Mouse (Mus musculus) forebrain, embryonic 13.5 days (tissue): Measurements from ENCODE around the gene Adssl1. TPM values are rescaled to one million over a fixed set of nuclear protein-coding genes. Genes with fewer than 3 reads are reported as not detected.

ENCODE experiments used
- ATAC-seq: fragments of 200-750 bp; cut with Nextera tagmentation; 2 replicates; pipeline ENCODE4 v1.8.0; 2017
- H3K27ac ChIP-seq: fragments of 300-500 bp; sonication (generic); 2 replicates; pipeline ENCODE4 v1.5.1; 2015; ENCODE audit warnings: inconsistent platforms, mild to moderate bottlenecking, moderate library complexity
- H3K27me3 ChIP-seq: fragments of 300-500 bp; sonication (generic); 2 replicates; pipeline ENCODE4 v1.6.1; 2015; ENCODE audit warnings: mild to moderate bottlenecking, inconsistent platforms
- H3K36me3 ChIP-seq: fragments of 300-500 bp; sonication (generic); 2 replicates; pipeline ENCODE4 v1.6.1; 2015; ENCODE audit warnings: mild to moderate bottlenecking, inconsistent platforms; ENCODE audit not compliant: poor library complexity, severe bottlenecking
- H3K4me1 ChIP-seq: fragments of 300-500 bp; sonication (generic); 2 replicates; pipeline ENCODE4 v1.6.1; 2015; ENCODE audit warnings: inconsistent platforms
- H3K4me2 ChIP-seq: fragments of 300-500 bp; sonication (generic); 2 replicates; pipeline ENCODE4 v1.6.1; 2015; ENCODE audit warnings: inconsistent platforms, mild to moderate bottlenecking, moderate library complexity
- H3K4me3 ChIP-seq: fragments of 300-500 bp; sonication (generic); 2 replicates; pipeline ENCODE4 v1.5.1; 2015; ENCODE audit warnings: mild to moderate bottlenecking, inconsistent platforms
- H3K9ac ChIP-seq: fragments of 300-500 bp; sonication (generic); 2 replicates; pipeline ENCODE4 v1.6.1; 2015; ENCODE audit warnings: mild to moderate bottlenecking, inconsistent platforms
- H3K9me3 ChIP-seq: fragments of 300-500 bp; sonication (generic); replicated peaks from 2 replicates; pipeline ENCODE4 v1.6.1; 2016; ENCODE audit warnings: inconsistent platforms
- WGBS: fragments of 180-500 bp; shearing (Covaris S2); methylation state at CpG from one replicate; pipeline ENCODE4 v1.1.7; 2015; 5-methylcytosine and 5-hydroxymethylcytosine counted together
- polyA plus RNA-seq: library from polyadenylated mRNA; unstranded; fragments of >200 nt; fragmentation: Nextera tagmentation; extraction: Ambion mirVana; gene quantifications from 2 replicates; pipeline ENCODE4 v1.2.1, GENCODE M21; 2015

Adssl1 gene
- polyA plus RNA-seq, 1 experiment from 2014 or later, result 1.4 TPM

DNA sequence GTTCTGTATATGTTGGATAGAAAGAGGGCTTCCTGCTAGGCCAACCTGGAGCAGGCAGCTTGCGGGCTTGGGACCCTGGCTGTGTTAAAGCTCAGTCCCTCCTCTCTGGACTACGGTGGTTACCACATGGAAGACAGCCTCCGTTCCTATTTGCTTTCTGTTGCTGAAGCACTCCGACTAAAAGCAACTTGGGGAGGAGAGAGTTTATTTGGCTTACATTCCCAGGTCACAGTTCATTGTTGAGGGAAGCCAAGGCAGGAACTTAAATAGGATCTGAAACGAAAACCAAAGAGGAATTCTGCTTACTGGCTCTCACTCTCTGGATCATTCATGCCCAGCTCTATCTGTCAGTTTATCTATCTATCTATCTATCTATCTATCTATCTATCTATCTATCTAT lies 11.0 kb downstream of the Adssl1 start:
- no peaks in the 10 kb centered on the region for H3K36me3 ChIP-seq
- no peak overlapping the region for H3K27ac ChIP-seq
- H3K9me3 ChIP-seq, result no peaks in the 10 kb centered on the region
- ATAC-seq, result no peak
- H3K4me1 ChIP-seq, result peaks cover 8% of the 10 kb centered on the region
- H3K9ac ChIP-seq, result no peak overlapping the region
- H3K27me3 ChIP-seq, result no peaks in the 10 kb centered on the region
- H3K4me2 ChIP-seq, result no peak overlapping the region
- 80% methylated on average over 5 of the region's 5 CpGs for WGBS
- H3K4me3 ChIP-seq, result no peak overlapping the region

DNA sequence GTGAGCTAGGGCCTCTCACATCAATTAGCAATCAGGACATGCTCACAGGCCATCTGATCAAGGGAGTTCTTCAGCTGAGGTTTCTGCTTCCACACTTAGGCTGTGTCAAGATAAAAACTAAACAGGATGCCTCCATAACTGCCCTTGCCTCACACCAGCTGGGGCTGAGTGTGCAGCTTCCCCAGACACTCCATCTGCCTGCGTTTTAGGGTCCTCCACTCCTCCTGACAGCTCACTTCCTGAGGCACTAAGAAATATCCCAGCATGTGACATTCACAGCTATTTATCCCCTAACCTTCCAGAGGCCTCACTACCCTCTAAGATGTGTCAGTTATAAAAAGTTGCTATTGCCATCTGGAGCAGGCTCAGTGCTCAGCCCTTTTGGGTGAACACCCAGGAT lies 11.6 kb downstream of the Adssl1 start:
- ATAC-seq, result no peak
- H3K4me2 ChIP-seq, result no peak overlapping the region
- H3K27ac ChIP-seq, result no peak overlapping the region
- no peaks in the 10 kb centered on the region for H3K27me3 ChIP-seq
- H3K4me1 ChIP-seq, result peaks cover 8% of the 10 kb centered on the region
- H3K4me3 ChIP-seq, result no peak overlapping the region
- no peaks in the 10 kb centered on the region for H3K36me3 ChIP-seq
- no peaks in the 10 kb centered on the region for H3K9me3 ChIP-seq
- 82% methylated on average over 1 of the region's 1 CpGs for WGBS
- H3K9ac ChIP-seq, result no peak overlapping the region

DNA sequence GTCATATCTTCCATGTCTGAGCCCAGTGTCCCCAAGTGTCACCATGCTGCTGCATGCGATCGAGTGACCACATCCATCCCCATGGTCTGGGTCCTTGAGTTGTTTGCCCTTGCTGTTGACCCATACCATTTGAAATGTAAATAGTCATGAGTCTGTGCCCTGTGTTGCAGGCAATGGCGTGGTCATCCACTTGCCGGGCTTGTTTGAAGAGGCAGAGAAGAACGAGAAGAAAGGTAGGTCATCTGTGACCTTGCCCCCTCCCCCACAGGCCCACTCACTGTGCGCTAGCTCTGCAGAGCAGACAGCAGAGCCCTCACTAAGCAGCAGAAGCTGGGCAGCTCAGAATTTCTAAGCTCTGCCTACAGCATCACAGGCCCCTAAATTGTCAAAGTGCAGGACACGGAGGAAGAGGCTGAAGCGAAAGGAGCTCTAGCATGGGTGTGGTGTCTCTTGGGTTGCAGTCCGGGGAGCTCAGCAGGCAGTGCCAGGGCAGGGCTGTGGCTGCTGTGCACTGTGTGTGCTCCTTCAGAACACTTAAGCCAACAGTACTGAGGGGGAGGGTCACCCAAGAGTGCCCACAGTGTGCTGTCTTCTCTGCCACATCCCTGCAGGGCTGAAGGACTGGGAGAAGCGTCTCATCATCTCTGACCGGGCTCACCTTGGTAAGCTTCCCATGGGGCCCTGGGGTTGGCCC lies 12.4 kb downstream of the Adssl1 start:
- Histone ChIP-seq H3K9ac (no peak overlapping the region), H3K4me3 (no peak overlapping the region), H3K4me2 (no peak overlapping the region), H3K9me3 (no peaks in the 10 kb centered on the region), H3K27me3 (no peaks in the 10 kb centered on the region), H3K36me3 (no peaks in the 10 kb centered on the region), H3K27ac (no peak overlapping the region), H3K4me1 (peaks cover 8% of the 10 kb centered on the region)
- WGBS, result 83% methylated on average over 11 of the region's 11 CpGs
- ATAC-seq, result no peak

DNA sequence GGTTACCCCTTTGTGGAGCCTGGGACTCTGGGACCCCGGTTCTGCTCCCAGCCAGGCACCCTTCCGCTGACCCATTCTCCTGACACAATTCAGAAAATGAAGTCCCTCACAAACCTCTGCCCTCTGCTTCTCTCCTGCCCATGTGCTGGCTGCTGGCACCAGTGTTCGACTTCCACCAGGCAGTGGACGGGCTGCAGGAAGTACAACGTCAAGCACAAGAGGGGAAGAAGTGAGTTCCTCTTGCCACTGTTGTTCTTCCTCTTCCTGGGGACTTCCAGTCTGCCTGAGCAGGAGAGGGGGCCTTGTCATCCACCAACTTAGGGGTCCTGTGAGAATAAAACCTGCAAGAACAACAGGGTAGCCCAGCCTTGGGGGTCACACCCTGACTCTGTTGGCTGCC lies 13.1 kb downstream of the Adssl1 start:
- H3K4me1 ChIP-seq, result peaks cover 8% of the 10 kb centered on the region
- H3K27ac ChIP-seq, result no peak overlapping the region
- H3K4me3 ChIP-seq, result no peak overlapping the region
- H3K27me3 ChIP-seq, result no peaks in the 10 kb centered on the region
- ATAC-seq, result no peak
- H3K9me3 ChIP-seq, result no peaks in the 10 kb centered on the region
- H3K4me2 ChIP-seq, result no peak overlapping the region
- no peaks in the 10 kb centered on the region for H3K36me3 ChIP-seq
- no peak overlapping the region for H3K9ac ChIP-seq
- 85% methylated on average over 5 of the region's 5 CpGs for WGBS

DNA sequence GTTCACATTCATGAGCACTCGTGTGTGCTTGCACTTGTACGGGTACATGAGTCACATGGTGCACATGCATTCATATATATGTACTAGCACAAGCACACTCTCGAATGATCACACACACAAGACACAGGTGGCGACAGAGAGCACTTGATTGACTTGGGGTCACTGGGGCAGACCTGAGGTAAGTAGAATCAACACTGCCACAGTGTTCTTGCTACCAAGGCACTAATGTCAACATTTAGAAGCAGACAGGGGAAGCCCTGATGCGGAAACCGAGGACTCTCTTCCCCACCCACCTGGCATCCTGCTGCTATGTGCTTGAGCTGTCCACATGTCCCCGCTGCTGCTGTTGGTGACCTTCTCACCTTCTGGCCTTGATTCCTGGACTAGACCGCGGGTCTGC lies 13.8 kb downstream of the Adssl1 start:
- Histone ChIP-seq H3K4me3 (no peak overlapping the region), H3K4me2 (no peak overlapping the region), H3K9ac (no peak overlapping the region), H3K9me3 (no peaks in the 10 kb centered on the region), H3K27me3 (no peaks in the 10 kb centered on the region), H3K4me1 (peaks cover 7% of the 10 kb centered on the region), H3K36me3 (no peaks in the 10 kb centered on the region), H3K27ac (no peak overlapping the region)
- ATAC-seq, result no peak
- 81% methylated on average over 9 of the region's 9 CpGs for whole genome bisulfite sequencing

DNA sequence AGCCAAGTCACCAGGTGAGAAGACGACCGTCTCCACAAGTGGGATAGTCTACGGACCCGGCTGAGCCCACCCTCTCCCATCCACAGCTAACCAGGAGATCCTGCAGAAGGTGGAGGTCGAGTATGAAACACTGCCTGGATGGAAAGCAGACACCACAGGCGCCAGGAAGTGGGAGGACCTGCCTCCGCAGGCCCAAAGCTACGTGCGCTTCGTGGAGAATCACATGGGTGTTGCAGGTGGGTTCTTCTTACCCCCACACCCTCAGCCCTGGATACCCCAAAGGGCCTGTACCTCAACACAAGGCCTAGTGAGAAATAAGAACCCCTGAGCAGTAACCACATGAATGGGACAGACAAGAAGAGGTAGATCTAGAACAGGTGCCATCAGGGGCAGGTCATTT lies 19.7 kb downstream of the Adssl1 start:
- Histone ChIP-seq H3K27me3 (no peaks in the 10 kb centered on the region), H3K9ac (no peak overlapping the region), H3K36me3 (no peaks in the 10 kb centered on the region), H3K4me2 (no peak overlapping the region), H3K4me1 (peaks cover 5% of the 10 kb centered on the region), H3K4me3 (no peak overlapping the region), H3K9me3 (no peaks in the 10 kb centered on the region), H3K27ac (no peak overlapping the region)
- ATAC-seq, result no peak
- WGBS, result 89% methylated on average over 10 of the region's 10 CpGs

DNA sequence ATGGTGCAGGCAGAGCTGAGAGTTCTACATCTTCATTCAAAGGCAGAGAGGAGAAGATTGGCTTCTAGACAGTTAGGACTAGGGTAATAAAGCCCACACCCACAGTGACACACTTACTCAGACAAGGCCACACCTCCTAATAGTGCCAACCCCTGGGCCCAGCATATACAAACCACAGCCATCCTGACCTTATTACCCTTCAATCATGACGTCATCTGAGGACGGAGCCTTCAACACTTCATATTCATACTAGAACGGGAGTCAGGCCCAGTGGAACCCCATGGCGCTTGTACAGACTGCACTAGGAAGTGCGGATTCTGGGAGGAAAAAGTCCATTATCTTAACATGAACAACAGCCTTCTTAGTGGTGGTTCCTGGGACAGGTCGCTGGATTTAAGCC lies 23.3 kb downstream of the Adssl1 start:
- Histone ChIP-seq H3K4me3 (no peak overlapping the region), H3K9me3 (no peaks in the 10 kb centered on the region), H3K27ac (no peak overlapping the region), H3K36me3 (peaks cover 10% of the 10 kb centered on the region), H3K27me3 (no peaks in the 10 kb centered on the region), H3K9ac (no peak overlapping the region), H3K4me1 (peaks cover 24% of the 10 kb centered on the region), H3K4me2 (no peak overlapping the region)
- 89% methylated on average over 6 of the region's 6 CpGs for WGBS
- no peak for ATAC-seq

DNA sequence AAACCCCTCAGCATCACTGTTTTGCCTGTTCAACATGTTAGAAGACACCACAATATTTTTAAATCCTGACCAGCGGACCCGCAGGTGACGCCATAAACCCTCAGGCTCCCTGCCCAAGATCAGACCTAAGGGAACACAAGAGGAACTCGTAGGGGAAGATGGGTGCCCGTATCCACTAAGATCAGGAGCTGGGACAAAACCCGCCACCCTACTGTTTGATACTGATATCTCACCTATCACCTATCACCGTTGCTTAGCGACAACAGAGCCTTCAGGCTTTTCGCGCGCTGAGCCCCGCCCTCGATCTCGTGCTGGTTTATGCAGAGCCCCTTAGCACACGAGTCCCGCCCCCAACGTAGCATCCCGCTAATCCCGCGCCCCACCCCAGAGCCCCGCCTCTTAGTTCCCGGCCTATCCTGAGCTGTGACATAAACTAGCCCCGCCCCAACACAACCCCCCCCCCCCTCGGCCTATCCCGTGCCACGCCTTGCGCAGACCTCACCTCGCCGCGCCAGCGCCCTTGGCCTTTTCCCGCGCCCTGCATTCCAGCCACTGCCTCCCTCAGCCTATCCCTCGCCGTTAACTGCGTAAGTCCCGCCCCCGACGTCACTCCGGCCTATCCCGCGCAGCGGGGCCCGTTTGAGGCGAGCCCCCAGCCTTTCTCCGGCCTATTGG lies 24.5 kb downstream of the Adssl1 start, which contains the start of gene Siva1:
TSS of gene Siva1 (plus strand) at position 500 of the 675 bp plus-strand sequence.
- peak within 1 kb of the TSS; percentile 85 for H3K27ac ChIP-seq
- ATAC-seq, result peak; percentile 96
- H3K4me1 ChIP-seq, result peaks cover 24% of the 10 kb centered on the region
- peak within 1 kb of the TSS; percentile 84 for H3K9ac ChIP-seq
- 2% methylated on average over 42 of the region's 46 CpGs for WGBS
- no peaks in the 10 kb centered on the region for H3K27me3 ChIP-seq
- peak within 1 kb of the TSS; percentile 89 for H3K4me2 ChIP-seq
- no peaks in the 10 kb centered on the region for H3K9me3 ChIP-seq
- peaks cover 22% of the 10 kb centered on the region for H3K36me3 ChIP-seq
- H3K4me3 ChIP-seq, result peak within 1 kb of the TSS; percentile 74

DNA sequence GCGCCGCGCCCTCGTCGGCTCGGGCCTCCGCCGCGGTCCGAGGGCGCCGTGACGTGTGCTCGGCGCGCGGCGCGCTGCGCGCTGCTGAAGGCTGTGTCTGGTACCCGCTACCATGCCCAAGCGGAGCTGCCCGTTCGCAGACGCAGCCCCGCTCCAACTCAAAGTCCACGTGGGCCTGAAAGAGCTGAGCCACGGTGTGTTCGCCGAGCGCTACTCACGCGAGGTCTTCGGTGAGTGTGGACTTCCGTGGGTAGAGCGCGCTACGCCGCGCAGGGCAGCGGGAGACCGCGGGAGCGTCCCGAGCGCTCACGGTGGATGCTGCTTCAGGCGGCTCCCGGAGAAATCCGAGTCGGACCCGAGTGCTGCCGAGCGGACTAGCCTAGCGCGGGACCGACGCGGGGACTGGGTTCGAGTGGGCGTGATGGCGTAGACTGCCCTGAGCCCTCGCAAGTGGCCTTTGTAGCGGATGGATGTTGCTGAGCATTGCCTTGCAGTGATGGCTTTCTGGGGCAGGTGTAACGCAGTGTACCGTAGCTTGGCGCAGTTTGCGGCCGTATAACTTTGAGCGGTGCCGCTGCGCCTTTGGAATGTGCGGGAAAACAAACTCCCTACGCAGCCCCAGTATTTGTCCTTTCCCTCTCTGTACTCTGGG lies 25.1 kb downstream of the Adssl1 start:
- H3K4me2 ChIP-seq, result peak overlapping the region; percentile 89
- H3K4me1 ChIP-seq, result peaks cover 24% of the 10 kb centered on the region
- H3K9me3 ChIP-seq, result no peaks in the 10 kb centered on the region
- peak overlapping the region; percentile 84 for H3K9ac ChIP-seq
- peak overlapping the region; percentile 74 for H3K4me3 ChIP-seq
- 0% methylated on average over 71 of the region's 75 CpGs for WGBS
- ATAC-seq, result peak; percentile 52; the same call in 1 of the 2 replicates
- H3K27ac ChIP-seq, result peak overlapping the region; percentile 85
- no peaks in the 10 kb centered on the region for H3K27me3 ChIP-seq
- H3K36me3 ChIP-seq, result peaks cover 29% of the 10 kb centered on the region

DNA sequence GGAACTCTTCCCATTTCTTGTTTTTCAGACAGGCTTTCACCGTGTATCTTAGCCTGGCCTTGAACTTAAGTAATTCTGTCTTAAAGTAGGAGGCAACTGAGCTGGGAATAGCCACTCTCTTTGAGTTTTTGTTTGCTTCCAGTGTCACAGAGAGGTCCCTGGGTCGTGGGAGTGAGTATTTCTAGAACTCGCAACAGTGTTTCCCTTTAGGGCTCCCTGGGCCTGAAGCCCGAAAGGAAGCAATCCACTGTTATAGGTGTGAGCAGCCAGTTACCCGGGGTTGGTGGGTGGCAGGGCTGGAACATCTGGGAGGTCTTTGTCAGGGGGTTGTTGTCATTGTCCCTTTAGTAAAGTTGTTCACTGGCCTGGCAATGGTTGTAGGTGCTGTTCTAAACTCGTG lies 26.3 kb downstream of the Adssl1 start:
- Histone ChIP-seq H3K9ac (peak overlapping the region; percentile 84), H3K36me3 (peaks cover 40% of the 10 kb centered on the region), H3K4me3 (peak overlapping the region; percentile 74), H3K27ac (no peak overlapping the region), H3K4me2 (peak overlapping the region; percentile 89), H3K27me3 (no peaks in the 10 kb centered on the region), H3K9me3 (no peaks in the 10 kb centered on the region), H3K4me1 (peaks cover 24% of the 10 kb centered on the region)
- WGBS, result 53% methylated on average over 6 of the region's 6 CpGs
- no peak for ATAC-seq

DNA sequence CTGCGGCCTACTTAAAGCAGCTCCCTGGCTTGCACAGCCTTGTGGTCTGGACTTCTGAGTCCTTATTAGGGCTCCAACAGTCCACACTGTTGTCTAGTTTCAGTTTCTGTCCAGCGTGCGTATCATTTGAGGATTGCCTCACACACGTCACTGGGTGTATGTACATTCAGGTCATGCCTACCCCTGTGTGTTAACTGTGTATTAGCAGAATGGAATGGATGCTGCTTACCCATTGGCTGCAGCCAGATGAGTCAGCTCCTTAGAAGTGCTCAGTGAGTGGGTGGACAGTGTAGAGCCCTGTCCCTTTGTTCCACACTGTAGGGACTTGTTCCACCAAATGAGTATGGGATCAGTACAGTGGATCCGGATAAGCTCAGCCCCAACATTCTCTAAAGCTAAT lies 28.2 kb downstream of the Adssl1 start:
- H3K4me3 ChIP-seq, result no peak overlapping the region
- no peak for ATAC-seq
- H3K4me1 ChIP-seq, result peaks cover 24% of the 10 kb centered on the region
- 96% methylated on average over 5 of the region's 5 CpGs for WGBS
- H3K36me3 ChIP-seq, result peaks cover 58% of the 10 kb centered on the region
- no peak overlapping the region for H3K27ac ChIP-seq
- H3K9ac ChIP-seq, result no peak overlapping the region
- H3K9me3 ChIP-seq, result no peaks in the 10 kb centered on the region
- H3K4me2 ChIP-seq, result no peak overlapping the region
- no peaks in the 10 kb centered on the region for H3K27me3 ChIP-seq

DNA sequence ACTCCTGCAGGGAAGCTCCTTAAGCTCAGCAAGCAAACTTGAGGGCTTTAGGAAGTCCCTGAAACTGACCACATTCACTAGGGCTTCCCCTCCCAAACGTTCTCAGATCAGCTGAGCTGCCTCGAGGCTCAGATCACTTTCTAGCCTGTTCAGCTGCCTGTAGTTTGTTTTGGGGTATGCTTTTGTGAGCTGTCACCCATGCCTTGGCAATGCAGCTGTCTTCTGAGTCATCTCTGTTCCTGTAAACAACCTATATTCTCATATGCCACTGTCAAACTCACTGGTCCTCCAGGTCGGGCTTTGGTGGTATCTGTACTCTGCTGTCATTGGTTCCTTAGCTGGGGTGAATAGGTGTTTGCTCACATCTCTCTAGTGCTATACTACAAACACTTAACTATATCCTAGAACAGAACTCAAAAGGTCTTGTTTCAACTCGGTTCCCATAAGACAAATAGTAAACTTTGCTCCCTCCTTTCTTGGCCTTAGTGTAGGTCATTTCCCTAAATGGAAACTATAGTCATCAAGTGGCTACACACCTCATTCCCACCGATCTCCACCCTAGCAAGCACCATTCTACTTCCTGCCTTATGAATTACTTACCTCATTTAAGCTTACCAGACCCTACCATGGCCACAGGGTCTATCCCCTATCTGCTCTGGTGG lies 32.1 kb downstream of the Adssl1 start:
- Histone ChIP-seq H3K9ac (no peak overlapping the region), H3K27me3 (no peaks in the 10 kb centered on the region), H3K4me3 (no peak overlapping the region), H3K27ac (no peak overlapping the region), H3K4me1 (peaks cover 1% of the 10 kb centered on the region), H3K36me3 (peaks cover 96% of the 10 kb centered on the region), H3K9me3 (no peaks in the 10 kb centered on the region), H3K4me2 (no peak overlapping the region)
- ATAC-seq, result no peak
- 85% methylated on average over 5 of the region's 5 CpGs for WGBS
